Mouse (Mus musculus): Measurements from ENCODE around the gene Rfx2. TPM values are rescaled to one million over a fixed set of nuclear protein-coding genes. Genes with fewer than 3 reads are reported as not detected.

Rfx2 gene
- 10 to 100 TPM; 18.2 to 18.7 TPM for total RNA-seq (2023)

DNA sequence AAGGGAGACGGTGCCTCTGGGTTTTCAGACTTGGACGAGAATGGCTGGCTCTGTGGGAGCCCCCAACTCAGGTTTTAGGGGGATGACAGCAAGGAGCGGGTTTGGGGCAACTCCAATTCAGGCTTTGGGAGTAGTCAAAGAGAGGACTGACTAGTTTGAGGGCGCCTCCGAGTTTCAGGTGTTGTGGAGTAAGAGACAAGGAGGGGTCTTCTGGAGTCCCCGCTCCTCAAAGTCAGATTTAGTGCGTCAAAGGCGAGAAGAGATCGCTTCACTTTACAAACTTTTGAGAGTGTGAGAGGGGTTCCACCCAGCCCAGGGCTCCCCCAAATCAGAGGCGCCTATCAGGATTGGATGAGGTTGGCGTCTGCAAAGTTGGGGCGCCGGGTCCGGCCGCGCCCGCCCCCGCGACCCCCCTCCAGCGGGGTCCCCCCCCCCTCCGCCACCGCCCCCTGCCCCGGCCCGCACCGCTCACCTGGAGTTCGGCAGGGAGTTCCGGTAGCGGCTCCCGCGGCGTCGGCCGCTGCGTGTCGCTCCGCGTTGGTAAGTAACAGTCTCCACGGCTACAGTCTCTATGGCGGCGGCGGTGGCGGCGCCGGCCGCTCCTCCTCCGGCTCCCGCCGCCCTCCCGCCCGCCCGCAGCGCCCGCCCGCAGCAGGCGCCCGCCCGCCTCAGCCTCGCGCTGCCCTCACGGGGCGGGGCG, at the start of gene Rfx2:
Rfx2 (minus strand) TSS at position 603 of the 700 bp plus-strand sequence.

GRCm38 (mm10) chr17:56874936-56875651, 44.3 kb upstream of the Rfx2 start, which contains the start of gene 1700061G19Rik:
Gene 1700061G19Rik, plus strand, starts transcription at chr17:56875477.

DNA sequence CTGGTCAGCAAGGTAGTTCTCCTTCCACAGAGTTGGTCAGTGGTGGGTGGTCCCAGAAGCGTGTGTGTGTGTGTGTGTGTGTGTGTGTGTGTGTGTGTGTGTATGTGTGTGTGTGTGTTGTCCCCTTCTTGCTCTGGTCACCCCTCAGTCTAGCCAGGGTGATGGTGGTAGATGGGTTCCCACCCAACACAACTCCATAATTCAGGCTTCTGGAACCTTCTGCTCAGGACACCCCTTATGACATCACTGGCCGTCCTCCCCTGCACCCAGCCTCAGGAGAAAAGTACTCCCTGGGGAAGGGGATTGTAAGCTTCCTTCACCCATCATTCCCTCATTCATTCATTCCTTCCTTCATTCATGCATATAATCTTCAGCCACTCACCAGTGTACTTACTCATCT, 43.4 kb upstream of the Rfx2 start, which contains the start of gene Acsbg2:
Acsbg2 (minus strand) TSS at position 211 of the 400 bp plus-strand sequence.

DNA sequence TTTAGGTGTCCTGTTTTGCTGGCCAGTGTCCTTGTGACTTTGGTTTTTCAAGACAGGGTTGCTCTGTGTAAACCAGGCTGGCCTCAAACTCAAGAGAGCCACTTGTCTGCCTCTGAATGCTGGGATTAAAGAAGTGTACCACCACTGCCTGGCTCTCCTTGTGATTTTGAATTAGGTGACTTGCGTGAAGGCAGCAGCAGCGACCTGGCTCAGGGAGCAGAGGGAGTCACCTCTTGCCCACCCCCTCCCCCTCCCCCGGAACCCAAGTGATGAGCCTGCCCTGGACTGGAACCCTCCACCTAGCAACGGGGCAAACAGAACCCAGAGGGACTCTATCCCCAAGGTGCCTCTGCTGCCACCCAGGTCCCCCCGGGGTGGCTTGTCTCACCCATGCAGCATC, 60.9 kb downstream of the Rfx2 start, which contains the start of gene Prr22:
Prr22 (plus strand) TSS at position 301 of the 400 bp plus-strand sequence.

DNA sequence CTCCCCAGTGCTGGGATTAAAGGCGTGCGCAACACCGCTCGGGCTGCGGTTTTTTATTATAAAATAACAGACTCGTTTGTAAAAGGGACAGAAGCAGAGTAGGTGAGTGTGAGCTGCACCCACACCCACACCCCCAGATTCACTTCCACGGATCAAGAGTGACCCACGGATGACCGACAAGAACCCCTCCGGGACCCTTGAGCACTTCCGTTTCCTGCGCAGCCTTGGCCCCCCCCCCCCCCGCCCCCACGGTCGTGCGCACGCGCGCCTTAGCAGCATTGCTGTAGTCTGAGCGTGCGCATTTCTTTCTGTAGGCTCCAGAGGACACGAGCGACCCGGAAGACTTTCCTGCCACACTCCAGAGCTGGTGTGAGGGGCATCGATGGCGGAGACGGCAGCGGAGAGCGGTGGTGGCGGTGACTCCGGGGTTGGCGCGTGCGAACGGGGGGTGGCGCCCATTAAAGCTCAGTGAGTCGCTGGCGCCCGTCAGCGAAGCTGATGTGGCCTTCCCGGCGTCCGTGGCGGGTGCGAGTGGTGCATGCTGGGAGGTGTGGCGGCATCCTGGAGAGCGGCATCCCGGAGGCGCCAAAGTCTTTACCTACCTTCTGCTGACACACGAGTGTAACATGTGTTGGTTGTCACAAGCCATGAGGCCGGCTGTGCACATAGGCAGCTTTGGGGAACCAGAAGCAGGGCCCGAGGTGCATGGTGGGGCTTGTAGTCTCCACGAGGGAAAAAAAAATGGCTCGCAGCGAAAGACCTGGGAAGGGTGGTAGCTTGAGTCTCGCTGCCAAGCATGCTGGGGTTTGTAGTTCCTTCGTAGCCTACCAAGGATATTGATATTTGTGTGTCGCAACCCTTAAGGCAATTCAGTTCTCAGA, 66.1 kb downstream of the Rfx2 start, which contains the start of gene Dus3l:
Dus3l (plus strand) TSS at position 284 of the 881 bp plus-strand sequence.

DNA sequence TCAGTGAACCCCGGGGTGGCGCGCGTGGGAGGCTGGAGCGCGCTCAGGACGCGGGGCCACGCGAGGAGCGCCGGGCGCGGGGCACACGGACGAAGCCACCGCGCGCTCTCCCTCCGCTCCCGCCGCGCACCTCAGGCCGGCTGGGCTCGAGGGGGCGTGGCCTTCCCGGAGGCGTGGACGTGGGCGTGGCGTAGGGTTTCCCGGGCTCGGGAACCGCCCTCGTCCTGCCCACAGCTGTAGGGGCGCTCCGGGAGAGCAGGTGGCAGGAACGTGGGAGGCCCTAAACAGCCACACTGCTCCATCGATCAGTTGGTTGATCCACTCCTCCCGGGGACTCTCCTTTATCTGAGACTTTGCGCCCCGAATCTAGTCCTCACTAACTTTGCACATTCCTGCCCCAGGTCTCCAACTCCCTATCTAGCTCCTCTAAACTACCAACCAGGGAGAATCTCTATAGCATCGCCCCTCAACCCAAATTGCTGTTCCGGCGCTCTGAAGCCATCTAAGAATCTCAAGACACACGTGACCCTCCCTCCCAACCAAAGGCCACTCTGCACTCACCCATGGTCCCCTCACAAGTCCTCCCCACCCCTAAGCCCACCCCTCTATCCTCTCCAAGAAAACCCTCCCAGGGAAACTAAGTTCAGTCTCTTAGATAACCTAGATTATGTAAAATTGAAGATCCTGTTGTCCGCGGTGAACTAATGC, 73.2 kb downstream of the Rfx2 start, which contains the start of gene Nrtn:
Nrtn (minus strand) TSS at position 115 of the 708 bp plus-strand sequence.

Other genes starting within 250 kb of the Rfx2 start
- 100 to 1,000 TPM; 385 to 449 TPM for gene Safb2, start 246.4 kb downstream of the Rfx2 start, total RNA-seq (2023)
- 100 to 1,000 TPM; 262 to 272 TPM for gene Safb, start 246.2 kb downstream of the Rfx2 start, total RNA-seq (2023)
- 100 to 1,000 TPM; 103 TPM for gene 2410015M20Rik, start 221.2 kb downstream of the Rfx2 start, total RNA-seq (2023)
- gene Rpl36, start 217.6 kb downstream of the Rfx2 start, total RNA-seq (2023) = 1,000 to 10,000 TPM; 1,772 to 1,818 TPM
- 10 to 100 TPM; 51.6 to 53.8 TPM for gene Lonp1, start 204.1 kb downstream of the Rfx2 start, total RNA-seq (2023)
- 1 to 10 TPM; 1.0 to 1.1 TPM for gene Catsperd, start 202.9 kb downstream of the Rfx2 start, total RNA-seq (2023)
- gene Ranbp3, start 157.7 kb downstream of the Rfx2 start, total RNA-seq (2023) = 100 to 1,000 TPM; 106 to 112 TPM
- gene Ndufa11, start 113.2 kb downstream of the Rfx2 start, total RNA-seq (2023) = 10 to 100 TPM; 57.0 to 73.3 TPM
- 10 to 100 TPM; 10.9 to 15.9 TPM for gene Vmac, start 113.0 kb downstream of the Rfx2 start, total RNA-seq (2023)
- gene Nrtn, start 73.5 kb downstream of the Rfx2 start, total RNA-seq (2023) = not detected
- 10 to 100 TPM; 57.0 to 57.2 TPM for gene Dus3l, start 66.3 kb downstream of the Rfx2 start, total RNA-seq (2023)
- 1 to 10 TPM; 1.2 to 1.8 TPM for gene Prr22, start 60.8 kb downstream of the Rfx2 start, total RNA-seq (2023)
- gene Acsbg2, start 43.4 kb upstream of the Rfx2 start, total RNA-seq (2023) = not detected
- gene 1700061G19Rik, start 44.5 kb upstream of the Rfx2 start, total RNA-seq (2023) = 1 to 10 TPM; 1.3 to 1.4 TPM
- gene Mllt1, start 104.4 kb upstream of the Rfx2 start, total RNA-seq (2023) = 10 to 100 TPM; 38.4 to 44.5 TPM
- gene Acer1, start 151.1 kb upstream of the Rfx2 start, total RNA-seq (2023) = not detected
- 10 to 100 TPM; 31.2 to 33.7 TPM for gene Clpp, start 159.3 kb upstream of the Rfx2 start, total RNA-seq (2023)
- 10 to 100 TPM; 12.5 to 13.6 TPM for gene Alkbh7, start 166.3 kb upstream of the Rfx2 start, total RNA-seq (2023)
- gene Pspn, start 169.0 kb upstream of the Rfx2 start, total RNA-seq (2023) = 1 to 10 TPM; 2.4 to 2.7 TPM
- 10 to 100 TPM; 51.1 to 57.4 TPM for gene Gtf2f1, start 180.3 kb upstream of the Rfx2 start, total RNA-seq (2023)
- not detected for gene Gm17949, start 180.5 kb upstream of the Rfx2 start, total RNA-seq (2023)
- gene Khsrp, start 200.5 kb upstream of the Rfx2 start, total RNA-seq (2023) = 100 to 1,000 TPM; 134 to 144 TPM
- gene Slc25a41, start 210.6 kb upstream of the Rfx2 start, total RNA-seq (2023) = not detected
- 1 to 10 TPM in 1 of 2 experiments, under 1 TPM in 1; 0.99 to 1.6 TPM for gene Crb3, start 228.1 kb upstream of the Rfx2 start, total RNA-seq (2023)
- 10 to 100 TPM; 27.8 to 38.7 TPM for gene Slc25a23, start 228.8 kb upstream of the Rfx2 start, total RNA-seq (2023)
- 100 to 1,000 TPM; 182 to 245 TPM for gene Dennd1c, start 247.5 kb upstream of the Rfx2 start, total RNA-seq (2023)

All from T-cell, adult 66 days (primary cell).